Mouse (Mus musculus) erythroblast, embryonic 14.5 days (primary cell): ENCODE results near the gene Rft1. TPM values are rescaled to one million over a fixed set of nuclear protein-coding genes. Genes with fewer than 3 reads are reported as not detected.

Source experiments
- H3K27me3 ChIP-seq: 2 replicates; pipeline ENCODE4 v1.6.1; 2012; ENCODE audit warnings: inconsistent platforms; ENCODE audit not compliant: control insufficient read depth
- H3K36me3 ChIP-seq: 2 replicates; pipeline ENCODE4 v1.6.1; 2012; ENCODE audit warnings: mild to moderate bottlenecking, inconsistent platforms; ENCODE audit not compliant: control insufficient read depth
- H3K4me1 ChIP-seq: 2 replicates; pipeline ENCODE4 v1.6.1; 2012; ENCODE audit warnings: inconsistent platforms; ENCODE audit not compliant: control insufficient read depth
- H3K4me3 ChIP-seq: replicated peaks from 2 replicates; pipeline ENCODE3; 2012; ENCODE audit warnings: moderate library complexity, mild to moderate bottlenecking, inconsistent platforms
- H3K9me3 ChIP-seq: 2 replicates; pipeline ENCODE4 v1.6.1; 2012; ENCODE audit warnings: low read length, inconsistent platforms, mixed read lengths; ENCODE audit not compliant: control insufficient read depth
- GATA1 ChIP-seq: IDR thresholded peaks from 2 replicates; pipeline ENCODE4 v1.6.1; 2012; ENCODE audit warnings: low read length, inconsistent platforms, mixed read lengths
- TAL1 ChIP-seq: IDR thresholded peaks from 3 replicates; pipeline ENCODE4 v1.6.1; 2012; ENCODE audit warnings: low read length, inconsistent platforms, mixed read lengths
- polyA plus RNA-seq: library from polyadenylated mRNA; stranded (reverse); fragments of >175 nt; gene quantifications from 2 replicates; pipeline ENCODE4 v1.2.3, GENCODE M21; 2012

Gene Rft1
- polyA plus RNA-seq, 1 experiment = 0.05 TPM

DNA sequence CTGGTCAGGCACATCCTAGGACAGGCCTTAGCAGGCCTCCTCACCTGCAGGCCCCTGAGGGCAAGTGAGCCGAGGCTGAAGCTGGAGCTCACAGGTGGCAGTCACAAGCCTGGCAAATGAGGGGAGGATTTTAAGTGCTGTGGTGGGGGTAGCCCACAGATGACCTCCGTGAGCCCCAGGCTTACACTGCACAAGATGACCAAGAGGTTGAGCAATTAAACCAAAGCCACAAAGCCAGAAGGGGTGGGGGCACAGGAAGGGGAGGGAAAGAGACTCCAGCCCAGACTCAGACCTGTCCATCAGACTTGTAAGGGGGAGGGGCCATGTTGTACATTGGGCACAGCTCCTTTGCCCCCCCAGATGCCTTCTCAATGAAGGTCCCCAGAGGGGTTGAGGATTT lies 37.4 kb upstream of the Rft1 start:
- TF ChIP-seq GATA1 = no peak
- no peak for TF ChIP-seq TAL1
- Histone ChIP-seq H3K36me3 (peaks cover 2% of the 10 kb centered on the region; the same call in 1 of the 2 replicates), H3K27me3 (no peaks in the 10 kb centered on the region), H3K4me1 (peaks cover 7% of the 10 kb centered on the region), H3K4me3 (no peak overlapping the region), H3K9me3 (no peaks in the 10 kb centered on the region)

DNA sequence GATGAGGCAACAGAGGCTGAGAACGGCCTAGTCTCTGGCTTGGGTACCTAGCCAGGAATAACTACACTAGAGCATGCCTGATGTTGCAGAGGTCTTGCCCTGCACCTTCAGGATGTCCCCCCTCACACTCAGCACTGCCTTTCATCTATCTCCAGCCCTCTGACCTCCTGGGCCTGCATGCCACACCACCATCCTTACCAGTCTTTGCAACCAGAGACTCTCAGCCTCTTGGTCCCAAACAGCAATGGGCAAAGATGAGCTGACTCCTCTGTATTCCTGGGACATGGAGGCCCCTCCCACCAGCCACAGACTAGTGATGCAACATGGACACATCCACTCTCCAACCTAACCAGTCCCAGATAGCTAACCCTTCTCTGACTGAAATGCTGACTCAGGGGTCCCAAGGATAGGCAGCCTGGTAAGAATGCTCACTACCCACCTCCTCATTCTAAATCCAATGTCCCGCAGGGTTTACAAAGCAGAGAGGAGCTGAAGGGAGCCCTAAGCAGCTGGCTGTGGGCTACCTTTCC lies 35.3 kb upstream of the Rft1 start:
- H3K4me3 ChIP-seq = no peak overlapping the region
- peaks cover 2% of the 10 kb centered on the region; the same call in 1 of the 2 replicates for H3K36me3 ChIP-seq
- H3K27me3 ChIP-seq = no peaks in the 10 kb centered on the region
- no peak for TF ChIP-seq TAL1
- peaks cover 8% of the 10 kb centered on the region for H3K4me1 ChIP-seq
- no peaks in the 10 kb centered on the region for H3K9me3 ChIP-seq

DNA sequence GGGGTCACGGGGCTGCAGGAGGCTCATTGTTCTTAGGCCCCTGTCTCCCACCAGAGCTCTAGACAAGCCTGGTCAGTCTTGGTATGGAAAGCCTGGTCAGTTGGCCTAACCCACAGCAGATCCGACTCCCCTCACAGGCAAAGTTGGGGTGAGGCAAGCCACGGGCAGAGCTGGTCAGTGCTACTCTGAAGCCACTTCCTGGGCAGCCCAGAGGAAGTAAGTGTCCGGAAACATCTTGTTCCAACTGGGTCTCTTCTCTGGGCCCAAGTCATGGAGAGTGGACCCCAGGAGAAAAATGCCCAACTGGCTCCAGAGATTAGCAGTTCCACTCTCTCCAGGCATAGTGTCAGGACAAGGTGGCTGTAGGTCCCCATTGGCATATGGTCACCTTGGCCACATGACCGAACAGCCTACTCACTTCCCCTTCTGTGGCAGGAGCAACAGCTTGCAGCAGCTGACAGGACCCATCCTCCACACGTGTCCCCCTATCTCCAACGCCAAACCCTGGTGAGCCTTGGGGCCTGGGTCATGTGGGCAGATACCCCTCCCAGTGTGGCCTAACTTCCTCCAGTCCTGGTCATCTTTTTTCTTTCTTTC lies 34.1 kb upstream of the Rft1 start:
- H3K9me3 ChIP-seq = no peaks in the 10 kb centered on the region
- no peak for TF ChIP-seq TAL1
- TF ChIP-seq GATA1 = no peak
- H3K4me3 ChIP-seq = no peak overlapping the region
- H3K4me1 ChIP-seq = peaks cover 19% of the 10 kb centered on the region
- no peaks in the 10 kb centered on the region for H3K27me3 ChIP-seq
- peaks cover 2% of the 10 kb centered on the region; the same call in 1 of the 2 replicates for H3K36me3 ChIP-seq

DNA sequence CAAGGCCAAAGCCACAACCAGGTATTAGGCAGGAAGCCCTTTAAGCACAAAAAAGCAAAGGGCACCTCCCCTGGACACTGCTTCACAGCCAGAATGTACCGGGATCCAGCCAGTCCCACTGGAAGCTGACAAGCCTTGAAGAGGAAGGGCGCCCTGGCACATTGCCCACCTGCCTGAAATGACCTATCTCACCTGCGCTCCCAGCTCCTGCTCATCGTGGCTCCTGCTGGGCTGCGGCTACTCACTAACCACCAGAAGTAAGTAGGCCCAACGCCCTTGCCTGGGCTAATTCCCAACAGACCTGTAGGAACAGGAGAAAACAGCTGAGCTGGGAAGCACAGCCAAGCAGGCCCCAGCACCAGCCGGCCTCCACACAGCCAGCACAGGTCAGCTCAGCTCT lies 32.0 kb upstream of the Rft1 start:
- TF ChIP-seq GATA1 (no peak), TAL1 (no peak)
- Histone ChIP-seq H3K27me3 (peaks cover 13% of the 10 kb centered on the region), H3K4me1 (peaks cover 35% of the 10 kb centered on the region), H3K9me3 (no peaks in the 10 kb centered on the region), H3K4me3 (no peak overlapping the region), H3K36me3 (peaks cover 2% of the 10 kb centered on the region; the same call in 1 of the 2 replicates)

DNA sequence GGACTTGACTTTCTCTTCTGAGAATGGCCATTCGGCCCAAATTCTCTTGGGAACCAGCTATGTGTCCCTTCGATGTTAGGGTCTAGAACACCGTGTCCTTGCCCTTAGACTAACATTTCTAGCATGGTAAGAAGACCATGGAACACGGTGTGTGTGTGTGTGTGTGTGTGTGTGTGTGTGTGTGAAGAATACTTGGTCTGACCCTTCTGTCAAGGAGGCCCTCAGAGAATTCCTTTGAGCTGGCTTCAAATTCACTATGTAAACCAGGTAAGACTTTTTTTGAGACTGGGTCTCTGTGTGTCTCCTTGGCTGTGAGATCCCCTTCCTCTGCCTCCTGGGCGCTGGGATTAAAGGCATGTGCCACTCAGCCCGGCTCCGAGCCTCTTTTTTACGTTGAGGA lies 31.6 kb upstream of the Rft1 start:
- Histone ChIP-seq H3K4me1 (peaks cover 35% of the 10 kb centered on the region), H3K4me3 (no peak overlapping the region), H3K27me3 (peaks cover 13% of the 10 kb centered on the region), H3K36me3 (peaks cover 2% of the 10 kb centered on the region; the same call in 1 of the 2 replicates), H3K9me3 (no peaks in the 10 kb centered on the region)
- TF ChIP-seq GATA1 = no peak
- no peak for TF ChIP-seq TAL1

DNA sequence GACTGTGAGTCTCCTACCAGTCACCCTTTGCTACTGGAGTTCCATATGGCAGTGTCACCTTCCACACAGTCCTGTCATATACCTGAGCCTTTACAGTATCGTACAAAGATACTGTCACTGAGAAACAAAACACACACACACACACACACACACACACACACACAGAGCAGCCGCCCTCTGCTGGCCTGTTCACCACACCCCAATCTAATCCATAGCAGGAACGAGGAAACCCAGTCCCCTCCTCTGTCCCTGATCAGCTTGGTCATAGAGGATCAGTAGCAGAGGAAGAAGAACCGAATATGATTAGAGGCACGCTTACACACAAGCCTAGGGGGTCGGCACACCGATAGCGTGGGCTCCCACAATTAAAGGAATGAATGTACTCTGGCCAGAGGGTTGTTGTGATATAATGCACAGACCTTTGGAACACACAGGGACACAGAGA lies 29.9 kb upstream of the Rft1 start:
- H3K4me1 ChIP-seq = peaks cover 35% of the 10 kb centered on the region
- peak overlapping the region; percentile 75 for H3K4me3 ChIP-seq
- TF ChIP-seq GATA1 (no peak), TAL1 (no peak)
- peaks cover 2% of the 10 kb centered on the region; the same call in 1 of the 2 replicates for H3K36me3 ChIP-seq
- H3K9me3 ChIP-seq = no peaks in the 10 kb centered on the region
- H3K27me3 ChIP-seq = peaks cover 13% of the 10 kb centered on the region

DNA sequence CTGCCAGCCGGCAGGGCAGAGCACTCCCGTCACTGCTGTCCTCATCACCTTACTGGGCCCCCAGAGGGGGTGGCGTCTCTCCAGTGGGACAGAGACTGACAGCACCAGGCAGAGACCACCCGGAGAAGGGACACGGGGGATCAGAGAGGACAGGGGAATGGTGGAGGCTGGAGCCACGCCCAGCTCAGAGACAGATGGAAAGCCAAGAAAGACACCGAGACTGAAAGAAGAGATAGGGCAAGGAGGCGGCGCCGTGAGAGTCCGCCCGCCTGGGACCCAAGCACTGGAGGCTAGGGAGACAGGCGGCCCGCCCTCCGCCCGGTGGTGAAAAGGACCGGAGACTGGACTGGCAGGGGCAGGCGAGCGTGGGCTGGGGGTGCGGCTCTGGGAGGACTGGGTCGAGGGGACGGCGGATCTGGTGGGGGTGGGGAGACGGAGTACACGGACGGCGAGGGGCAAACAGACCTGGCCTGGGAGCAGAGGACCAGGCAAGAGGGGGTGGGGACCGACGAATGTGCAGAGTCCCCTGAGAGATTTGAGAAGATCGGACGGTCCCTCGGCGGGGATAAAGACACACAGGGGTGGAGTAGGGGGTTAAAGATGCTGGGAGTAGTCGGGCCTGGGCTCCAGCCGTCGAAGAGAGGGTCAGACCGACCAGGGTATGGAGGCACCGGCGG lies 28.9 kb upstream of the Rft1 start:
- peaks cover 2% of the 10 kb centered on the region; the same call in 1 of the 2 replicates for H3K36me3 ChIP-seq
- TF ChIP-seq GATA1 (no peak), TAL1 (no peak)
- peak overlapping the region; percentile 75 for H3K4me3 ChIP-seq
- H3K4me1 ChIP-seq = peaks cover 35% of the 10 kb centered on the region
- no peaks in the 10 kb centered on the region for H3K9me3 ChIP-seq
- H3K27me3 ChIP-seq = peaks cover 16% of the 10 kb centered on the region

DNA sequence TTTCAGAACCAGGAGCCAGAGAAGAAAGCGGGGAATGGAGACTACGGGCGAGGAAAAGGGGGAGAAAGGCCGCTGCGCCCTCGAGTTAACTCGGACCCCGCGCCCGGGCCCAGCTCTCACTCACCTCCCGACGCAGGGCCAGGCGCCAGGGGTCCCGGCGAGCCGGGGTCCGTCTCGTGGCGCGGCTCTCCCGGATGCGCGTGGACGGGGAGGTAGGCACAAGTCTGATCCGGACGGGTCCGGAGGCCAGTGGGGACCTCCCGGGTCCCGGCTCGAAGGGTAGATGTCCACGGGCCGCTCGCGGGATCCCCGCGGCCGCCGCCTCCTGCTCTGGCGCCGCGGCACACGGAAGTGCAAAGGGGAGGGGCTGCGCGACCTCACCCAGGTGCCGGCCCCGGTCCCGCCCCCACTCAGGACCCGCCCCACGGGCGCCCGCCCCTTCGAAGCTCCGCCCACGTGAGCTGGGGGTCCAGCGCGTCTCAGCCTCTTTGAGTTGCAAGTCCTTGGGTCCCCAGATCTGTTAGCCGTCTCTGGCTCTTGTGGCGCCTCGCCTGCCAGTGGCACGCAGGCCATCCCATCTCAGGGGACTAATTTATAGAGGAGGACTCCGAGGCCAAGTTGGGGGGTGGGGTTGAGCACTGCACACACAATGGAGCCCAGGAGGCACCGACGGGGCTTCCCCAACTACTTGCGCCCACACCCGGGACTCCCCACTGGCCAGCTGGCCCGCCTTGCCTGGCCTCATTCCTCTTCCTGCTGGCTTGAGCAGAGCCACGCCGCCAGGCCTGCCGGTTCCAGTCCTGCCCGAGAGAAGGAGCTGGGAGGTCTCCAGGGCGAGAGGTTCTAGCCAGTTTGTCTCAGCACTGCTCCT lies 28.1 kb upstream of the Rft1 start, which contains the start of gene Prkcd:
Gene Prkcd (minus strand): TSS at position 355 of the 871 bp plus-strand sequence.
- TF ChIP-seq TAL1 (no peak), GATA1 (no peak)
- Histone ChIP-seq H3K27me3 (peaks cover 16% of the 10 kb centered on the region), H3K4me1 (peaks cover 35% of the 10 kb centered on the region), H3K36me3 (no peaks in the 10 kb centered on the region), H3K9me3 (no peaks in the 10 kb centered on the region), H3K4me3 (peak within 1 kb of the TSS; percentile 75)
